Mouse (Mus musculus): ENCODE data around the gene Col4a1.

The Col4a1 gene

GRCm38 (mm10) chr8:11313176-11314111 lies 818 bp upstream of the Col4a1 start:
- H3K36me3 ChIP-seq (ENCODE audit: insufficient read depth, low read length): no peaks in the 10 kb centered on the region
- H3K4me3 ChIP-seq (replicated peaks; ENCODE audit: low read length): peak overlapping the region; percentile 82
- H3K4me1 ChIP-seq (replicated peaks; ENCODE audit: low read depth, low read length): peaks cover 35% of the 10 kb centered on the region
- H3K27me3 ChIP-seq (ENCODE audit: insufficient read depth, low read length): peaks cover 97% of the 10 kb centered on the region
- no peaks in the 10 kb centered on the region for H3K9me3 ChIP-seq (ENCODE audit: low read length)
- TF ChIP-seq NANOG (IDR thresholded peaks at IDR 0.05; ENCODE audit: borderline replicate concordance, low read length) (no peak), CTCF (conservative IDR thresholded peaks at IDR 0.05; ENCODE audit: low read length) (no peak), POU5F1 (IDR thresholded peaks at IDR 0.05; ENCODE audit: borderline replicate concordance, low read length) (no peak)

GRCm38 (mm10) chr8:11311681-11312348 lies 811 bp downstream of the Col4a1 start:
- Histone ChIP-seq H3K9me3 (ENCODE audit: low read length) (no peaks in the 10 kb centered on the region), H3K27me3 (ENCODE audit: insufficient read depth, low read length) (peaks cover 98% of the 10 kb centered on the region), H3K4me3 (replicated peaks; ENCODE audit: low read length) (peak overlapping the region; percentile 82), H3K36me3 (ENCODE audit: insufficient read depth, low read length) (no peaks in the 10 kb centered on the region), H3K4me1 (replicated peaks; ENCODE audit: low read depth, low read length) (peaks cover 46% of the 10 kb centered on the region)
- no peak for TF ChIP-seq POU5F1 (IDR thresholded peaks at IDR 0.05; ENCODE audit: borderline replicate concordance, low read length)
- no peak for TF ChIP-seq CTCF (conservative IDR thresholded peaks at IDR 0.05; ENCODE audit: low read length)
- no peak for TF ChIP-seq NANOG (IDR thresholded peaks at IDR 0.05; ENCODE audit: borderline replicate concordance, low read length)

GRCm38 (mm10) chr8:11310049-11310448 lies 2.6 kb downstream of the Col4a1 start:
- Histone ChIP-seq H3K27me3 (ENCODE audit: insufficient read depth, low read length) (peaks cover 84% of the 10 kb centered on the region), H3K4me3 (replicated peaks; ENCODE audit: low read length) (no peak overlapping the region), H3K36me3 (ENCODE audit: insufficient read depth, low read length) (no peaks in the 10 kb centered on the region), H3K9me3 (ENCODE audit: low read length) (no peaks in the 10 kb centered on the region), H3K4me1 (replicated peaks; ENCODE audit: low read depth, low read length) (peaks cover 46% of the 10 kb centered on the region)
- TF ChIP-seq POU5F1 (IDR thresholded peaks at IDR 0.05; ENCODE audit: borderline replicate concordance, low read length) (no peak), NANOG (IDR thresholded peaks at IDR 0.05; ENCODE audit: borderline replicate concordance, low read length) (no peak), CTCF (conservative IDR thresholded peaks at IDR 0.05; ENCODE audit: low read length) (no peak)

DNA sequence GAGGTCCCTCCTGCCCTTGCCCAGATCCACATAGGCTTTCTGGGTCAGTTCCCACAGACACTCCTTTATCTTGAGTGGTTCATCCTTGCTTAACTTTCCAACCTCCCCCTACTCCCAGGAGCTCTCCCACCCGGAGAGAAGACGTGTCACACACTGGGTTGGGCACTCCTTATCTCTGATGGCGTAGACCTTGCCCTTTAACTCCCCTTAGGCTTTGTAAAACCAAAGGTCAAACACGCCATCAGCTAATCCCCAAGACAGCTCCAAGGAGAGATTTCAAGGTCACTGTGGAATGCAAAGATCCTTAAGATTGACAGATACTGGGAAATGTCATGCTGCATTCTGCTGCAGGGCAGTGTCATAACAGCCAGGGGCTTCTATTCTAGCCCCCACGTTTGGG lies 3.4 kb downstream of the Col4a1 start:
- H3K36me3 ChIP-seq (ENCODE audit: insufficient read depth, low read length): no peaks in the 10 kb centered on the region
- H3K27me3 ChIP-seq (ENCODE audit: insufficient read depth, low read length): peaks cover 76% of the 10 kb centered on the region
- H3K4me3 ChIP-seq (replicated peaks; ENCODE audit: low read length): no peak overlapping the region
- no peaks in the 10 kb centered on the region for H3K9me3 ChIP-seq (ENCODE audit: low read length)
- TF ChIP-seq CTCF (conservative IDR thresholded peaks at IDR 0.05; ENCODE audit: low read length) (no peak), POU5F1 (IDR thresholded peaks at IDR 0.05; ENCODE audit: borderline replicate concordance, low read length) (no peak), NANOG (IDR thresholded peaks at IDR 0.05; ENCODE audit: borderline replicate concordance, low read length) (no peak)
- H3K4me1 ChIP-seq (replicated peaks; ENCODE audit: low read depth, low read length): peaks cover 46% of the 10 kb centered on the region

DNA sequence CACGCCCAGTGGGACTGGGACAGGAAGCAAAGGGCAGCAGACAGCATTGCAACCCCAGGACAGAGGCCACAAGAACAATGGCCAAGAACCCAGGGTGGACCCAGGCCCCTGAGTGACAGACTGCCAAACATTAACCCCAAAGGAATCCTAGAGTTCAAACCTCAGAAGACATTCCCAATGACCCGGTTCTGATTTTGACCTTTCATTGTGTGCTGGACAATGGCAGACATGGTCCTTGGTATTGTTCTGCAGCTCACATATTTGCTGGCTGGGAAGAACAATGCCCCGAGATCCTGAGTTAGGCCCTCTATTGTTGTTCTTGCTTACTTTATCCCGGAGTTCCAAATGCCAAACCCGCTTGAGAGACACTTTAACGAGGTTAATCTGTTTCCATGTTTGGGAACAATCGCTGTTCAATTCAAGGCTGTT lies 4.0 kb downstream of the Col4a1 start:
- no peak overlapping the region for H3K4me3 ChIP-seq (replicated peaks; ENCODE audit: low read length)
- H3K4me1 ChIP-seq (replicated peaks; ENCODE audit: low read depth, low read length): peaks cover 40% of the 10 kb centered on the region
- no peaks in the 10 kb centered on the region for H3K36me3 ChIP-seq (ENCODE audit: insufficient read depth, low read length)
- no peaks in the 10 kb centered on the region for H3K9me3 ChIP-seq (ENCODE audit: low read length)
- peaks cover 70% of the 10 kb centered on the region for H3K27me3 ChIP-seq (ENCODE audit: insufficient read depth, low read length)
- TF ChIP-seq NANOG (IDR thresholded peaks at IDR 0.05; ENCODE audit: borderline replicate concordance, low read length) (peak; percentile 57; the same call in 1 of the 2 replicates), POU5F1 (IDR thresholded peaks at IDR 0.05; ENCODE audit: borderline replicate concordance, low read length) (no peak)

DNA sequence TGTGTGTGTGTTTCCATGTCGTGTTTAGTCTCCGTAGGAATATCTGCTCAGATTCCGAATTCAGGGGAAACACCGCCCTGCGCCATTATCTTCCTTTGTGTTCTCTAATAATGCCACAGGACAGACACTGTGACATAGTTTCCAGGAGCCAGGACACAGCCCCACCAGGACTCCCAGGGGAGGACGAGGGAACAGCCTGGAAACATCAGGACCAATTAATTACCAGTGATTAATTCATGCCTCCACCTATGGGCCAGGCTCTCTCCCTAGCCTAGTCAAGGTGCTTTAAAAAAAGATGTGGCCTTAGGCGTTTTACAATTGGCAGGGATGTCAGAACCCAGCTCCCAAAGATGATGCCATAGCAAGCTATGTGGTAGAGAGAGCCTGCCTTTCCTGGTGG lies 5.2 kb downstream of the Col4a1 start:
- Histone ChIP-seq H3K4me3 (replicated peaks; ENCODE audit: low read length) (no peak overlapping the region), H3K4me1 (replicated peaks; ENCODE audit: low read depth, low read length) (peaks cover 35% of the 10 kb centered on the region), H3K27me3 (ENCODE audit: insufficient read depth, low read length) (peaks cover 59% of the 10 kb centered on the region), H3K36me3 (ENCODE audit: insufficient read depth, low read length) (no peaks in the 10 kb centered on the region), H3K9me3 (ENCODE audit: low read length) (no peaks in the 10 kb centered on the region)
- TF ChIP-seq NANOG (IDR thresholded peaks at IDR 0.05; ENCODE audit: borderline replicate concordance, low read length) (no peak), CTCF (conservative IDR thresholded peaks at IDR 0.05; ENCODE audit: low read length) (no peak), POU5F1 (IDR thresholded peaks at IDR 0.05; ENCODE audit: borderline replicate concordance, low read length) (no peak)

DNA sequence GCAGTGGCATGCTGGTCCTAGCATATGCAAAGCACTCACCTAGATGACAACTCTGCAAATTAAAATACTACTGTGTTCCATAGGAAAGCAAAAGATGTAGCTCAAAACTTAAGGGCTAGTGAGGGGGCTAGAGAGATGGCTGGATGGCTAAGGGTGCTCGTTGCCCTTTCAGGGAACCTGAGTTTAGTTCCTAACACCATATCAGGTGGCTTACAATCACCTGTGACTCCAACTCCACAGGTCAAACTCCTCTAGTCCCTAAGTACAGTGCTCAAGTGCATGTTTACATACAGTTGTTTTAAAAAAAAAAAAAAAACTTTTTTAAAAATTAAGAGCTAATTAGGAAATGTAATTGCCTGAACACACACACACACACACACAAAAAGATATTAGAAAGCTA lies 7.1 kb downstream of the Col4a1 start:
- Histone ChIP-seq H3K4me1 (replicated peaks; ENCODE audit: low read depth, low read length) (peaks cover 23% of the 10 kb centered on the region), H3K9me3 (ENCODE audit: low read length) (no peaks in the 10 kb centered on the region), H3K36me3 (ENCODE audit: insufficient read depth, low read length) (no peaks in the 10 kb centered on the region), H3K27me3 (ENCODE audit: insufficient read depth, low read length) (peaks cover 43% of the 10 kb centered on the region), H3K4me3 (replicated peaks; ENCODE audit: low read length) (no peak overlapping the region)
- no peak for TF ChIP-seq CTCF (conservative IDR thresholded peaks at IDR 0.05; ENCODE audit: low read length)
- TF ChIP-seq NANOG (IDR thresholded peaks at IDR 0.05; ENCODE audit: borderline replicate concordance, low read length): no peak
- no peak for TF ChIP-seq POU5F1 (IDR thresholded peaks at IDR 0.05; ENCODE audit: borderline replicate concordance, low read length)

DNA sequence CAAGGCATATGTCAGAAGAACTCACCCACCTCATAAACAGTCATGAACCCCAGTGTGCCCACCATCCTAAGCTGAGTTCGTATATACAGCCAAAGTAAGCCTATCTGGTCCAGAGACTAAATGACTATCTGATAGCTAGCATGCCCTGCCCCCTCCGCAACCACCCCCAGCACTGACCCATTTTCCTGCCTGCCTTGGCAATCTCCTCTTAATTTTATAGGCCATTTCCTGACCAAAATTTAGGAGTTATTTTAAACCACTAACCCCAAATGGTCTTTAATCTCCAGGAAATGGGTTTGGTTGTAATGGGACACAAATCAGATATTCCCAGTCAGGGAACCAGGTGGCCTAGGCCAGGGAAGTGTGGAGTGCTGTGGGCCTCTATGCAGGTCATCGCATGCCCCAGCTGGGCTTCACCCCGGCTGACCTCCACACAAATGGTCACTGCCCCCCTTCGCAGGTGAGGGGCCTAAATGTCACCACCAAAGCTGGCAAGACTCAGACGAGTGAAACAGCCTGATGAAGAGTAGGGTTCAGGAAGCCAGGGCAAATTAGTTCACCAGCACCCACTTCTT lies 8.5 kb downstream of the Col4a1 start:
- no peaks in the 10 kb centered on the region for H3K9me3 ChIP-seq (ENCODE audit: low read length)
- TF ChIP-seq POU5F1 (IDR thresholded peaks at IDR 0.05; ENCODE audit: borderline replicate concordance, low read length) (no peak), CTCF (conservative IDR thresholded peaks at IDR 0.05; ENCODE audit: low read length) (no peak), NANOG (IDR thresholded peaks at IDR 0.05; ENCODE audit: borderline replicate concordance, low read length) (no peak)
- H3K27me3 ChIP-seq (ENCODE audit: insufficient read depth, low read length): peaks cover 33% of the 10 kb centered on the region
- H3K36me3 ChIP-seq (ENCODE audit: insufficient read depth, low read length): no peaks in the 10 kb centered on the region
- H3K4me1 ChIP-seq (replicated peaks; ENCODE audit: low read depth, low read length): peaks cover 18% of the 10 kb centered on the region
- no peak overlapping the region for H3K4me3 ChIP-seq (replicated peaks; ENCODE audit: low read length)

Measured in E14TG2a.4 (cell line).